Mouse (Mus musculus): Measurements from ENCODE around the gene Meis2.

The Meis2 gene

DNA sequence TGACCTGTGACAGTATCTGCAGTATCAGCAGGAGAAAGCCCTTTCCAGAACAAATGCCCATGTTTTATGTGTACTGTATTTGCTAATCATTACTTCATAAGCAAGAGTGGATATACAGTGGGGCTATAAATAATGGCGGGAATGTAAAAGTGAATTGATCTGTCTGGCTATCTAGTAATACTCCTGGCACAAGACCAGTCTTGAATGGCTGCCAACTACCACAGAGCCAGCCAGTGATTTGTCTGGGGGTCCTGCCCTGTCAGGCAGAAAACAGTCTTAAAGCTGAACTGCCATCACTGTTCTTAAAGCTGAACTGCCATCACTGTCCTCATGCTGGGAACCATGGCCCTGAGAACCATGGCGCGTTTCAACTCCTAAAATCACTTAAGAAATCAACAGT is 169.9 kb downstream of the Meis2 start:
- CTCF ChIA-PET: no interaction called here

DNA sequence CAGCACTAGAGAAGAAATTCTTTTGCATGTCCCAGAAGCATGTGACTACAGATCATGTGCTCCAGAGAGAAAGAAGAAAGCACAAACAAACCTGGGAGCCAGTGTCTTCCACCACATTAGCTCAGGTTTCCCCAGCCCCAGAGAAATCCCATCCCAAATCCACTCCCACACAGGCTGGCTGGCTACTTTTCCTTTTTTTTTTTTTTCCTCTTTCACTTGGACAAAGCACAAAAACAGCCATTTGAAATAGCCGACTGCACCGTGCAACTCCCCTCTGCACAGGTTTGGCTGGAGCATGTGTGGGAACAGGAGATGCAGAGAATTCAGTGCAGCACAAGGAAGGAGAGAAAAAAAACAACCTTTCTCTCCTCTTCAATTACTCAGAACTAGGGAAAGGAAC is 170.4 kb downstream of the Meis2 start:
- CTCF ChIA-PET: no interaction called here

DNA sequence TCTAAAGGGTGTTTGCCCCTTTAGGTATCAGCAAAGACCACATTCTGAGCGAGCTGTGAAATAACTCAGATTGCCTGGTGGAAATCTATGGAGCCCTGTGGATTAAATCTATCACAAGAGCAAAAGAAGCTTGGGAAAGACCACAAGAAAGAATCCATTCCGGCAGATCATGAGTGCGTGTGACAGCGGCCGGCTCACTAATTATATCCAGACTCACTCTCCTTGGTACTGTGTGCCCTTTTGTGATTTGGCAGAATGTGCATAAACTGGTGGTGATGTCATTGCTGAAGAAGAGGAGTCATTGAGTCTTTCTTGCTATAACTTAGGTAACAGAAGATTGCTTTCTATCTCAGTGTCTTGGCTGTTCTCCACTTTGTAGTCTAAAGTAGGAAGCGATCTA is 172.5 kb downstream of the Meis2 start:
- CTCF ChIA-PET: no interaction called here

DNA sequence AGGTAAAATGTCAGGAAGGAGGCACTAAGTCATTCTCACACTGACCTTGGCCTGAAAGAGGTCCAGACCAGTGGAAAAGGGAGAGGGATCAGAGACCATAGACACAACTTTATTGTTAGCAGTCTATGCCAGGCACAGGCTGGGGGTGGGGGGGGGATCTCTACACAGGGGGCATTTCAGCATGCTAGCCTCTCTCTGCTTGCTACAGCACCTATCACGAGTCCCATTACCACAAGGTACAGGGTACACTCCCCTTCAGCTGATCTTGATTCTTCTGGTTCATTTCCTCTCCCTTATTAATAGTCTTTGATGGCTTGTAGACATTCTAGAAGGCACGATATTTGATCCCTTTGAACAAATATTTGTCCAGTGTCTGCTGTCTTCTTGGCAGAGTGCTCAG is 174.9 kb downstream of the Meis2 start:
- CTCF ChIA-PET: no interaction called here

DNA sequence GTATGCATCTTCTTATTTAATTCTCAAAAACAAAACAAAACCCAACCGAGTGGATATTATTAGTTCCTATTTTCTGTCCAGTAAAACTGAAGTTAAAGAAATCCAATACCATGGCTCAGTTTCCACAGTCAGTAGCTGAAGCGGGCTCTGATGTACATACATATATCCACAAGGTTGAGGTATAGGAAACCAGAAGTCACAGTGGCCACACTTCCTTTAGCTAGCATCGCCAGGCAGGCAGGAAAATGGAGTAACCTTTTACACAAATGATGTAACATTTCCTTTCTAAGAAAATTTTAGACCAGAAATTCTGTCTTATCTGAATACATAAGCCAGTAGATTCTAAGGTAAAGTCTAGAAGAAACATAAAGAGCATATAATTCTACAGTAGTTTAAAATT is 175.6 kb downstream of the Meis2 start:
- CTCF ChIA-PET: no interaction called here

DNA sequence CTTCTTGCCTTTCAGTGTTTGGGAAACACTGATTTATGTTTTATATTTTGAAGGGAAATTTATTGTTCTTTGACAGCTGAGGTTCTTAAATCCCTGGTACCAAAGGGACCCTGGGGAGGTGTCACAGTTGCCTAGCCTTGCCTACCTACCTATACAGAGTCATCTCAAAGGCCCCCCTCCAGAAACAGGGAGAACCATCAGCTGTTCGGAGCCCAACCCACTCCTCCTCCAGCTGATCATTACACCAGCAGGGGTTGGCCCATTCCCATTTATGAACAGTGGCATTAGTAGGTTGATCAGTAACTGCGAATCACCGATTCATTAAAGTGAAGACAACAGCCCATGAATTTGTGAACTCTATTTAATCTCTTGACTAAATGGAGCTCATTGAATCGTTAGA is 176.4 kb downstream of the Meis2 start:
- CTCF ChIA-PET: no interaction called here

DNA sequence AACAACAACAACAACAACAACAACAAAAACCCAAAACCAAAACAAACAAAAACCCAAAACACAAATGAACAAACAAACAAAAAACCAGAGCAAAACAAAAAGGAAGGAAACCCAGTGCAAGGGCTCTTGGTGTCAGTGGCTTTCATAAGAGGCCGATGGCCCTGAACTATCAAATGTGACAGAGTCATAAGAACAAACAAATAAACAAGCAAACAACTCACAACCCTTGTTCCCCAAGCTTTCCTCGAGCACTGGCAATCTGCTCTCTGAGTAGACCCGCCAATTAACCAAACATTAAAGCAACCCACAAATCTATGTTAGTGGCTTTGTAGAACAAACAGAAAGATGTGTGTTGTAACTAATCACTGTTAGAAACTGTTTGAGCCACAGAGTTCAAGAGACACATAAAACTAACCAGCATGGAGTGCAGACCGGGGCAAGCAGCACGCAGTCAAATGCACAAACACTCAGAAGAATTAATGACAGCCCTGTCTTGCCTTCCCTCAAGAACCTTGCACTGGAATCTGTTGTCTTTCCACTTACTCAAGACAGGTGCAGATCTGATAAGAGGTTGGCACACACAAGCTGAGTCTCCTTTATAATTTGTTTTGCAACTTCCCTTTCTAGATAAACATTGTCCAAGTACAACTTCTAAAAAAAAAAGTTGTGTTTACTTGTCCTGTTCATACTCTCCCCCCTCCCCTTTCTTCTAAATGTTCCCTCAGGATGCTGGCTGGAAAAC is 177.1 kb downstream of the Meis2 start:
- CTCF ChIA-PET: no interaction called here

DNA sequence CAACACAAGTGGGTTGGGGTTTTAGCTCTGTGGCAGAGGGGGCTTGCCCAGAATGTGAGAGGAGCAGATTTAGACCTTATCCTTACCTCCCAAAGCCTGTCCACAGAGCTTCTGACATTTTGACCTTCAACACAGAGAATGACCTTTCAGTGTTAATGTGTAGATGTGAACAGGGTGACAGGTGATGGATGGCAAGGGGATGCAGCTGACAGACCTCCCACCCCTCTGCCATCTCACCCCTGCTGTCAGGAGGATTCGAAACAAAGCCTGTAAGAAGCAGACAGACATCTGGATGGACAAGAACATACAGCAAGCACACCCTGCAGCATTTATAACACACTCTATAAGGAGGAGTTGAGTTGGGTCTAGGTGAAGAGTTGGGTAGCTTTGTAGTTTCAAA is 178.0 kb downstream of the Meis2 start:
- CTCF ChIA-PET: interaction anchor here (0.6 kb wide), 1 partner anchor 54 kb away, joined by 3 read pairs; no protein-coding TSS in a partner anchor

GRCm38 (mm10) chr2:115884184-115884583 is 181.5 kb downstream of the Meis2 start:
- CTCF ChIA-PET: no interaction called here

GRCm38 (mm10) chr2:115883520-115883919 is 182.1 kb downstream of the Meis2 start:
- CTCF ChIA-PET: no interaction called here

DNA sequence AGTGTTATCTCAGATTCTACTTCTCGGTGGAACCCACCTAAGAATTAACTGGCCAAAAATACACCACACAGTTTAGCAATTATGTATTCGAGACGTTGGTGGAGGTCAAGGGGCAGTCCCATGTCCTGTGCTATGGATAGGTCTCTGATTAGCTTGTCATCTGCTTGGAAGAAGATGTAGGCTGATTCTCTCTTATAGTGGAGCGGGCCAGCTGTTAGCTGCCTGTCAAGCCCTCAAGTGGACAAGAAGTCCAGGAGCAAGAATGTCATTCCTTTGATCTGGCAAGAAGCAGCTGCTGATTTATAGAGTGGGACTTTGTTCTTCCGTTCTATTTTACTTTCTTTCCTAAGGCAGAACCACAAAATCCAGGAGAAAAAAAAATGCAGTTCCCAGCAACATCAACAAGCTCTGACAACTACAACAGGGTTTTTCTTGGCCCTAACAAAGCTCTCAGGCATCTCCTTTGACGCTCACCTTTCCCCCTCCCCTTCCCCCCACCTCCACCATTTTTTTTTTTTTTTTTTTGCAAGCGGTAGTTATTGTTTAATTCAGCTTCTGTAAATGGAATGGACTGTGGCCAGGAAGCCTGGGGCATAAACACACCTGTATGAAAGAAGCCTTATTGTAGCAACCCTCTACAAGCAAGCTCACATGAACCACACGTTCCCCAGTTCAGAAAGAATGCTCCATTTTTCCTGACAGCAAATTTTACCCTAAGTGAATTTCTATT is 189.7 kb downstream of the Meis2 start:
- CTCF ChIA-PET: no interaction called here

DNA sequence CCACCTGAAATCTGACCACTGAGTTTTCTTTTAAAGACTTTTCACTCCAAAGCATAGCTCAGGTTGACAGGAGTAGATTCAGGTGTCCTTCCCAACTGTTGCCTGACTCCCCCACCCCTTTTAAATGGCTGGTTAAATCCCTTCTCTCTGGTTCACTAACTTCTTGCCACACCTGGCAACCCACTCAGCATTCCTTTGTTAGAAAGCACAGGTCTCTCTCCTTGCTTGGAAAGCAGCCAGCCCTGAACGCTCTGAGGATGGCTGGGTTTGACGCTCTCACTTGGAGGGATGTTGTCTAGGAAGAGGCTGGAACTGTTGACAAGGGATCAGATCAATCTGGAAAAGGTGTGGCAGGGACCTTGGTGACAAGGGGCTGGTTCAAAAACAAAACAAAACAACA is 192.8 kb downstream of the Meis2 start:
- CTCF ChIA-PET: no interaction called here

GRCm38 (mm10) chr2:115869966-115870365 is 195.7 kb downstream of the Meis2 start:
- CTCF ChIA-PET: no interaction called here

DNA sequence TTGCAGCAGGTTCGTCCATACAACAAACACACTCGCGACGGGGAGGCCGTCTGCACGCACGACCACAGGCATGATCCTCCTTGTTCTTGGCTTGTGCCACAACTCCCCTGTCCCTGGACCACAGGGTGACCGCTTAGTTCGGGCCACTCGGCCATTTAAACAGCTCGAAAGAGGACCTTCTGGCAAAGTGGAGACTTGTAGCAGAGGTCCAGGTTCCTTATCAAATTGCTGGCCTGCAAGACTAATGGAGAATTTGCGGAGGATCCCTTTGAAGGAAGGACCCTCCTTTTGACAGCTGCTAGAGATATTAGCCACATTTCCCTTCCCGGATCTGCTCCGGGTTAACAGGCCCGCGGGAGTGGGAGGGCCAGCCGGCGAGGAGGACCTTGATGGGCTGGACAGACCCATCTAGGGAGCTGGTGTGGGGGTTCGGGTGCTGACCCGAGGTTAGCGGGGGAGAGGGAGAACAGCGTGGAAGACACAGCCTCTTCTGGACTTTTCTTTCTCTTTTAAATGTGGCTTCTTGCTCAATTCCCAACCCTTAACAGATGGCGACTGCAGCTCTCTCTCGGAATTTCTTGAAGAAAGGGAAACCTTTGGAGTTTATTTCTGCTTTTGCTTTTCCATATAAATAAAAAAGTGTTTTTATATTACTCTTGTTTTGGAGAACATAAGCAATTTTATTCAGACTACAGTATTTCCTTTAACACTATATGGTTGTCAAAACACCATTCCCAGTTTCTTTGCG is 204.9 kb downstream of the Meis2 start:
- CTCF ChIA-PET: no interaction called here

DNA sequence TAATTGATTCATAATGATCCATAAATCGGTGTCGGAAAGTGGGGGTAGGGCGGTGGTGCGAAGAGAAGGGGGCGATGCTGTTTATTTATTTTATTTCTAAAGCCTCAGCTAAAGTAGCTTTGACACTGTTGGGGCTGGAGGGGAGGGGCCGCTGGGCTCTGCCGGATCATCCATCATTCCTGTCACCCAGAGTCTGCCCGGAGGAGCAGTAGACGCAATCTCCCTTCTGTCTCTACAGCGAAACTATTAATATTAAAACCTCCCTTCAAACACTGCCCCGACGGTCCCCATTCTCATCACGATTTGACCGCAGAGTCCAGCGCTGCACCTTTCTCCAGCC is 205.5 kb downstream of the Meis2 start:
- CTCF ChIA-PET: interaction anchor here (0.7 kb wide), 1 partner anchor 17 kb away, joined by 6 read pairs; no protein-coding TSS in a partner anchor

DNA sequence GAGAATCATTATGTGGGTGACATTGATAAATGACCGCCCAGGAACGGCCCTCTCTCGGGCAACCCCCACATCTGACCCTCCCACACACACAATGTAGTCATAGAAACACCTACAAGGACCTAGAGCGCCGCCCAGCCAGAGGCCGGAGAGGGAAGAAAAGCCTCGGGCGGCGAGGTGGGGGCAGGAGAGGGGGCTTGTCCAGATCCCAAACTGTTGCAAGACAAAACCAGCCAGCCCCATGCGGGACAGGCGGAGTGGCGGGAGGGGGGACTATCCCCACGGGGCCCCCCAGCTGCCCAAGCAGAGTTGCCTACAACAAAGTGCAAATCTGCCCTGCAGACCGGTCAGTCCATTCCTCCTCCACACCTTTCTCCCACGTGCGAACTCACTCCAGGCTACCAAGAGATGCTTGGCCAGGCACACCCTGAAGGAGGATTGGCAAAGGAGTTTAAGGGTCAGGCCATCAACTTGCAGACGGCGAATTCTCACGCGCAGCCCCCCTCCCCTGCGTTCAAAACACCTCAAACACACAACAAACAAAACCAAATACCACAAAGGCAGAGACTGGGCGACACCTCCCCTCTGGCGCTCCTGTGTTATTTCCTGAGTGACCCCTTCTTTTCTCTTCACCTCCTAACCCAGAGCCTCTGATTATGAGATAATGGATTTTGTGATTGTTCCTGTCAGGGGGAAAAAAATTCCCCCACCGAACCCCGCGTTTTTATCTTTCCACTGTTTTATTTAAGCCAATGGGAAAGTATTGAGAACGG is 206.1 kb downstream of the Meis2 start:
- CTCF ChIA-PET: interaction anchor here (0.7 kb wide), 1 partner anchor 17 kb away, joined by 6 read pairs; no protein-coding TSS in a partner anchor

DNA sequence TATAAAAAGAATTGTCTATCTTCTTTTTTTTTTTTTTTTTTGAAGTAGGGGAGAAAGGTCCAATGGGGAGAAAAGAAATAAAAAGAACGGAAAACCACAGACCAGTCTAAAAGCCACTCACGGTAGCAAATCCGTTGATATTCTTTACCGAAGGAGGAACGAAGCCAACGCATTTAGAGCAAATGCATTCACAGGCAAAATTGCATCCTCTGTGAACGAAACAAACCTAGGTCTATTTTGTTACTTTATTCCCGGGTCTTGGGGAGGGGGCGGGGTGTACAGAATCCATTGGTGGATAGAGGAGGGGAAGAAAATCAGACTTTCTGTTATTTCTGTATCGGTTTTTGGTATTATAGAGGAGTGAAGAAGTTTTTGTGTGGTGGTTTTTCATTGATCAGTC is 206.7 kb downstream of the Meis2 start:
- CTCF ChIA-PET: no interaction called here

DNA sequence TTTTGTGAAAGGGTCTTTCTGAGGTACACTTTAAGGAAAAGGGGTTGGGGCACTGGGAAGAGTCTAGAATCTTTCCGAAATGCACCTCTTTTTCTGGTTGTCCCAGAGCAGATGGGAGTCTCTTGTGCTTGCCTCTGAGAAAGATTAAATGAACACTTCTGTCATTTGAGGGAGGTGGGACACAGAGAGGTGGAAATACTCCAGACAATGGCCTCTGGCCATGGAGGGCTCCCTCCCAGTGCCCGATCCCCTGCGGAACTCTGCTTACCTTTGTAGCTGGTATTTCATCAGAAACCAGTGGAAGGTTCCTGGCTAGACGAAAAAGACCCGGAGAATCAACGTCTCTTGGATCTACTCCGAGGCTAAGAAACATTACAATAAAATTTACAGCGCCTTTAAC is 207.4 kb downstream of the Meis2 start:
- CTCF ChIA-PET: no interaction called here

DNA sequence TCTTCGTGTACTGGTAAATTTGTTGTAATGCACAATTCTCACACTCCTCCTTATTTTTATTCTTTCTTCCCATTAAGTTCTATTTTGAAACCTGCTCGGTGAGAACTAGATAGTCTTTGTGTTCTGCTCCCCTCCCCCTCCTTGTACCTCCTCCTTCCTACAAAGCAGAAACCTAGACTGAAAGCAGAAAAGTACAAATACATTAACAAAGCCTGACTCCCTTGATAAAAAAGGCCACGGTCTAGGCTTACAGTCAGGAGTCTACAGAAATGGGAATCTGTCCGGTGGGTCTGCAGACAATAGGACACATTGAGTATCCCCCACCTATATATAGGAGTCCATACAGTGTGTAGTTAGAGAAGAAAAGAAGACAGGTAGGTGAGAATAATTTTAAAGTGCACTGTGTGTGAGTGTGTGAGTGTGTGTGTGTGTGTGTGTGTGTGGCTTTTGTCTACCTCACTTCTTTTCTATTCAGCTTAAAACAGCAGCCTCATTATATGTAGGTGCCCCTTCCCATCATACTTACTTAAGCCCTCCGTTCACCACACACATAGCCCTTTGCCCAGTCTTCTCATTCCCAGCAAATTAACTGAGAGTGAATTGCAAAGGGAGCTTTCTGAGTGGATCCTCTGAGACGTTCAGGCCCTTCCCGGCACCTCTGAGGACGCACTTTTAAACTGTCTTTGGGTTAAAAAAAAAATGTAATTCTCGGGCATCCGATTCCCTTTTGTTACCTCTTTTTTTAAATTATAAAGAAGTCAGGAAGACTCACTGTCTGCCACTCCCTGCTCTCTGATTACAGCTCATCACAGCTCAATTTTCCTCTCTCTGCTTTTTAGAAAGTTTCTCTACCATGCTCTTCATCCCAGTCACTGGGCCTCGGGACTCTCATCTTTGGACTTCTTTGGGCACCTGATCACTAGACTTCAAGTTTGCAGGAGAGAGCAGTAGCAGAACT is 208.2 kb downstream of the Meis2 start:
- CTCF ChIA-PET: interaction anchor here (0.7 kb wide), 1 partner anchor 38 kb away, joined by 3 read pairs; no protein-coding TSS in a partner anchor

GRCm38 (mm10) chr2:115856401-115857073 is 209.1 kb downstream of the Meis2 start:
- CTCF ChIA-PET: no interaction called here
